Mouse (Mus musculus): ENCODE data around the gene Pgls.

Pgls gene

DNA sequence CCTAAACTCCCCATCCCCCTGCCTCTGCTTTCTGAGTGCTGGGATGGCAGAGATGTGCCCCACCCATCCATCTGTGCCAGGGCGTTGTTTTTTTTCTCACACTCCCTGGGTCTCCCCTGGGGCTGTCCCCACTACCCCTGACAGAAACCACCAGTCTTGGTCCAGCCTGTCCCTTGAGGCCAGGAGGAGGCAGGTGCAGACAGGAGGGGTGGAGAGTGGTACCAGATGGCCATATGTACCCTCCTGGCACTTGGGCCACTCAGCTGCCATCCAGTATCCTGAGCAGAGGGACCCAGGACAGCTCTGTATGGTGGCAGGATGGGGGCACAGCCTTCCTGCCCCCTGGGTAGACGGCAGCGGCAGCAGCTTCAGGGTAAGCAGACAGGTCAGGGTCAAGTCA, 5.5 kb downstream of the Pgls start, which contains the start of gene Fam129c:
TSS of gene Fam129c (plus strand) at position 198 of the 400 bp plus-strand sequence.
- in situ Hi-C loops (cut with MboI; ENCODE audit: low sequenced_read_pairs), result no loop called here

DNA sequence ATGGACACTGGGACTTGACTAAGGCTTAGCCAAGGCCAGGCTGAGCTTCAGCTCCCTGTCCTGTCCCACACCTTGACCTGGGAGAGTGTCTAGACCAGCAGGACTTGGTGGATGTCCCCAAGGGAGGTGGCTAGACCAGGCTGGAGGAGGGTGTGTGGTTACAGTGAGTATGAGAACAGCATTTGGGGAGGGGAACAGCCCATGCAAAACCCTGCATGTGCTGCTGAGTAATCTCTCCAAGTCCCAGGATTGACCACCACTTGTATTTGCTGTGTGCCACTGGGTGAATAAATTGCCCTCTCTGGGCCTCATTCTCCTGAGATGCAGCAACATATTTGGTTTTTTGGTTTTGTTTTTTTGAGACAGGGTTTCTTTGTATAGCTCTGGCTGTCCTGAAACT, 6.4 kb downstream of the Pgls start:
- in situ Hi-C loops (cut with MboI; ENCODE audit: low sequenced_read_pairs), result no loop called here

DNA sequence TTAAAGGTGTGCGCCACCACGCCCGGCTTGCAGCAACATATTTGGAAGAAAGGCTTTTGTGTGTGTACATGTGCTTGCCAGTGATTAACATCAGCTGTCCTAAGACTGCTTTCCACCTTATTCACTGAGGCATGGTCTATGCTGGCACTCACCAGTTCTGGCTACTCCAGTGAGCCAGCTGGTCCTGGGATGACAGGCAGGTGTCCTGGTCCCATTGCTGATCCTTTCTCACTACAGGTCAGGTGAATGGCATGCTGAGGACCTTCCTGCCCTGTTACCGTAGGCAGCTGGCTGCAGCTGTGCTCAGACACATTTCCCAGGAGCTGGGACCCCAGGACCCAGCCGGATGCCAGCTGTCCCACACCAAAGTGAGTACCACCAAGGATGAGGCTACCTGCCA, 6.9 kb downstream of the Pgls start:
- in situ Hi-C loops (cut with MboI; ENCODE audit: low sequenced_read_pairs), result no loop called here

DNA sequence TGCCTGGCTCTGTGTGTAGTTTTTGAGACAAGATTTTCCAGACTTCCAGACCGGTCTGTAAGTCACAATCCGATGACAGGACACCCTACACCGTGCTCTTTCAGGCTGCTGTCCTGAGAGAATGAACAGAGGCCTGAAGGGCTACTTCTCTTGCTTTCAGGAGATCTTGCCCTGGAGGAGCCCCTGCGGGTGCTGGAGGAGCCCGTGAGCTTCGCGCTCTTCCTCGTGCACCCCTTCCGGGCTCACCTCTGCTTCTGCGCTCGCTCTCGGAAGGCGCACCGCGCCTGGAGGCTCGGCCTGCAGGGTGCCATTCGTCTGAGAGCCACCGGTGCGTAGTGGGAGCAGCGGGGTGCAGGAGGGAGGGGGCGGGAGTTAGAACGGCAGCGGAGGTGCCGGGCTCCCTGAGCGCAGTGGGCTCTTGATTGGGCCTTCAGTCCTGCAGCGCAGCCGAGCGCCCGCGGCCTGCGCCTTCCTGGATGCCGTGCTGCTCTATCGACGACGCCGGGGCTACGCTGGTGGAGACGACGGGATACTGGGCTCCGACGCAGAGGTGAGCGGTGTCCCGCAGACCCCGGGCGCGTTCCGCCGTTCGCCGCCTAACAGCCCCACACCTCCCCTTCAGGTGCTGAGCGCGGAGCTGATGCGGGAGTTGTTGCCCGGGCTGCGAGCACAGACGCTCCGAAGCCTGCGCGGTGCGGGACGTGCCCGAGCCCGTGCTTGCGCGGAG, 10.1 kb downstream of the Pgls start:
- in situ Hi-C loops (cut with MboI; ENCODE audit: low sequenced_read_pairs), result no loop called here

DNA sequence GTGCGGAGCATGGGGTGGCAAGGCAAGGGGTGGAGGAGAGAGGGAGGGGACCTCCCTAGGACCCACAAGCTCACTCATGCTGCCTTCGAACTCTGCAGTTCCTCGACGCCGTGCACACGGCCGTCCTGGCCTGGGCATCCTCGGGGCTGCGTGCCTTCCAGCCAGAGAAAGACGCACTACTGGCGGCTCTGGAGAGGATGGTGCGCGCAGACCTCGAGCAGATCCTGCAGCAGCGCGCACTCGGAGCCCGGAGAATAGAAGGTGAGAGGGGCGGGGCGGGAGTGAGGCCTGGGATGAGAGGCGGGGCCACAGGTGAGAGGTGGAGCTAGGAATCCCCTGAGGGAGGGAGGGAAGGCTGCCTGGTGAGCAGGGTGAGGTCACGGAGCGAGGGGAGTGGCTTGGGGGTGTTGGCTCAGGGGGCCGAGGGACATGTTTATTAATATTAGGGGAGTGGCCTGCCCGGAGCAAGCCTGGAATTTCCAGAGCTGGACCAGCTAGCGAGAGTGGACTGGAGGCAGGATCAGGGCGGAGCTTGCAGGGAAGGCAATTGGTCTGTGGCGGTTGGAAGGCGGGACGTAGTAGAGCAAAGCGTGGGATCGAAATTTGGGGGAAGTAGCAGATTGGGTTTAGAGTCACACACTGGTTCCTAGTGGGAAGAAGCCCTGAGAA, 10.8 kb downstream of the Pgls start:
- in situ Hi-C loops (cut with MboI; ENCODE audit: low sequenced_read_pairs), result no loop called here

DNA sequence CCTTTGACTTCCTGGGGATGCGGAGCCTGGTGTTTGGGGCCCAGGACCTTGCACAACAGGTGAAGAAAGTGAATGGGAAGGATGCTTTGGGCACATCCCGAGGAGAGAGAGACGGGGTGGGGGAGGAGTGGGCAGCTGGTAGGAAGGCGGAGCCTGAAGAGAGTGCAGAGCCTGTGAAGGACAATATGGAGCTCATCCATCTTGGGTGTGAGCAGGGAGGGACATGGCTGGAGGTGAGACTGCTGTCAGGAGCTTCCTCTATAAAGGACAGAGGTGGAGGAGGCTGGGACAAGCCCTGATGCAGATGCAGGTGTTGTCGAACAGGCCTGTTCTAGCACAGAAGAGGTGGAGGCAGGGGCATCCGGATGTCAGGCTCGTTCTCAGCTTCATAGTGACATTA, 12.0 kb downstream of the Pgls start:
- in situ Hi-C loops (cut with MboI; ENCODE audit: low sequenced_read_pairs), result no loop called here

DNA sequence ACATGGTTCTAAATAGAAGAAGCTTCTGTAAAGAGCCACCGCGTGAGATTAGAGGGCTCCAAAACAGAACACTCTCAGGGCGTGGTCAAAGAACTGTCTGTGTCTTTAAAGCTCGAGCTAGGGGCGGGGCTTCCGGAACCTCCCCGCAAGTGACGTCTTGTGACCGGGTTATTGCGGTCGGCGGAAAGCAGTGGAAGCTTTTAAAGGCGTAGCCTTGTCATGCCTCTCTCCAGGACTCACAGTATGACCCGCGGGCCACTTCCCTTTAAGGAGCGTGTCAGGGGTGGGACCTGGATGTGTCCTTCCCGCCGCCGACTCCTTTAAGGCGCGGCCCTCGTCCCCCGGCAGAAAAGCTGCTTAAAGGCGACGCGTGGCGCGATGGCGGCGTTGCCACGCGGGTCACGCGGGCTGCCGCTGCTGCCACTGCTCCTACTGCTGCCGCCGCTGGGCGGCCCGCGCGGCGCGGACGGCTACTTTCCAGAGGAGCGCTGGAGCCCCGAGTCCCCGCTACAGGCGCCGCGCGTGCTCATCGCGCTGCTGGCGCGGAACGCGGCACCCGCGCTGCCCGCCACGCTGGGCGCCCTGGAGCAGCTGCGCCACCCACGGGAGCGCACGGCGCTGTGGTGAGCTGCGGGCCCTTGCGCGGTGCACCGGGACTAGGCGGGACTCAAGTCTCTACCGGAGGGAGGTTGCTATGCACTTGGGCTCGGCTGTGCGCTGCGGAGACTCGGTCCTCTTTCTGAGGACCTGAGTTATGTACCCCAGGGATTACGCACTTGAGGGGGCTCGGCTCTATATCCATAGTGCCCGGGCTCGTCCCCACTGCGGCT, 19.1 kb downstream of the Pgls start, which contains the start of gene Colgalt1:
TSS of gene Colgalt1 (plus strand) at position 177 of the 830 bp plus-strand sequence.
- in situ Hi-C loops (cut with MboI; ENCODE audit: low sequenced_read_pairs), result no loop called here

DNA sequence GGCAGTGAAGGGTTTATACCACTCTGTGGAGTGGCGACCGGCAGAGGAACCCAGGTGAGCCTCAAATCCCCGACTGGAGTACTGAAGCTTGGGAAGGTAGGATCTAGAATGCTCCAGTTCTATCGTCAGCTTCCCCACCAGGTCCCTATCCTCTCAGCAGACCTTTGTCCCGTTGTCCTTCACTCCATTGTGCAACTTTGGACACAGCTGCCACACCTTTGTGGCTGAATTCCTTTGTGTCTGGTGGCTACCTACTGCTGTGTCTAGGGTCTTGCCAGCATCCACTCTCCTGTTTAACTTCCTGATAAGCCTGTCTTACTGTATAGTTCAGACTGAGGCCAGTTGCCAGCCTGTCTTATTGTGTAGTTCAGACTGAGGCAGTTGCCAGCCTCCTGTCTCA, 20.2 kb downstream of the Pgls start:
- in situ Hi-C loops (cut with MboI; ENCODE audit: low sequenced_read_pairs), result no loop called here

DNA sequence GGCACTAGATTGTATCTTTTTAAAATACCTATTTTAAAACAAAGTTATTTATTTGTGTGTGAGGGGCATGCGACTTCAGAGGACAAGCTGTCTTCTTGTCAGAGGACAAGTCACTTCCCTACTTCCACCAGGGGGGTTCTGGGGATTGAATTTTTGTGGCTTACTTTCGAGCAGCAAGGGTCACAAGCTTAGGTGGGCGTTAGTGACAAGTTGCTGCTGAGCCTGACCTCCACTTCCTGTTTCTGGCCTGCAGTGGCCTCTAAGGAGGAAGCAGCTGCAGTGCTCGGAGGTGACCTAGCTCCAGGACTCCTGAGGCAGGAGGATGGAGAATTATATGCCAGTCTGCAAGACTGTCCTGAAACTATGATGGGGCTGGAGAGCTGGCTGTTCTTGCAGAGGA, 21.4 kb downstream of the Pgls start:
- in situ Hi-C loops (cut with MboI; ENCODE audit: low sequenced_read_pairs), result no loop called here

DNA sequence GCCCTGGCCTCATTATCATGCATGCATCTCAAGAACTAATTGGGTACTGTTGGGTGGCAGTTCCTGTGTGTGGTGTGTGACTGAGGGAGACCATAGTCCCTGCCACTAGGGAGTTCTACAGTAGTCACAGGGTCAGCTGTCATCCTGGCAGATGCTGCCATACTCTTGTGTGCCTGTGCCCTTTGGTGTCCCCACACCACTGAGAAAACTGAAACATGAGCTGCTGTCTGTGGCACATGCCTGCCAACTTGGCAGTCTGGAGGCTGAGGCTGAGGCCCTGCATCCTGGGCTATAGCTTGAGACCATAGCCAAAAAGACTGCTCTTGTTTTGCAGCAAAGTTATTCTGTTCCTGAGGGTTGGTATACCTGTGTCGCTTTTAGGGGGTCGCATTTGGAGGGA, 27.8 kb downstream of the Pgls start:
- in situ Hi-C loops (cut with MboI; ENCODE audit: low sequenced_read_pairs), result no loop called here

DNA sequence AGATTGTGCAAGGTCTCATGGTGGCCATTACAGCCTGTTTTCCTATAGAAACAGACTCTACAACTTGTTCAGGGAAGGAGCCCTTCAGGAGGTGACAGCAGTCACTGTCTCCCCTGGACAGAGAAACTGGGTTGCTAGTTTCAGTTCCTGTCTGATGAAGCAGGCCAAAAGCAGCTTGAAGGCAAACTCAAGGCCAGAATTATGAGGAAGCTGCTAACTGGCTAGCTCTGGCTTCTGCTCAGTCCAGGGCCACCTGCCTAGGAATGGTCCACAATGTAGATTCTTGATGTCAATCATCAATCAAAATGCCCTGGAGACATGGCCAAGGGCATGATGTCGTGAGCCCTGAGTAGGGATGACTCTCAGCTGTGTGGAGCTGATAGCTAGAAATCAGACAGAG, 33.1 kb downstream of the Pgls start:
- in situ Hi-C loops (cut with MboI; ENCODE audit: low sequenced_read_pairs), result no loop called here

DNA sequence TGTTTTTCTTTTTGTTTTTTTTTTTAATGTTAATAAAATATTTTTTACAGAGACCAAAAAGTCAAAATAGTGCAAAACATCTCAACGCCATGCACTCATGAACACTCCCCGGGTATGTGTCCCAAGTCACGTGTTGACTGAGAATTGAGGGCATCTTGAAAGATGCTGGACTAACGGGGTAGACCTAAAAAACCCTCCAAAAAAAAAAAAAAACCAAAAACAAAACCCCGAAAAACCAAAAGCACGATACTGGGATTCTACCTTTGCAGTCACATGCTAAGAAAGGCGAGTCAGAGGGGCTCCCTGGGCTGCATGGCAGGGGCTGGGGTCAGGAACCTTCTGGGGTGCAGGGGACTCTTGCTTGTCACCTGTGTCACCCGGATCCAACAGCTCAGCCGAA, 34.8 kb downstream of the Pgls start:
- in situ Hi-C loops (cut with MboI; ENCODE audit: low sequenced_read_pairs), result no loop called here

DNA sequence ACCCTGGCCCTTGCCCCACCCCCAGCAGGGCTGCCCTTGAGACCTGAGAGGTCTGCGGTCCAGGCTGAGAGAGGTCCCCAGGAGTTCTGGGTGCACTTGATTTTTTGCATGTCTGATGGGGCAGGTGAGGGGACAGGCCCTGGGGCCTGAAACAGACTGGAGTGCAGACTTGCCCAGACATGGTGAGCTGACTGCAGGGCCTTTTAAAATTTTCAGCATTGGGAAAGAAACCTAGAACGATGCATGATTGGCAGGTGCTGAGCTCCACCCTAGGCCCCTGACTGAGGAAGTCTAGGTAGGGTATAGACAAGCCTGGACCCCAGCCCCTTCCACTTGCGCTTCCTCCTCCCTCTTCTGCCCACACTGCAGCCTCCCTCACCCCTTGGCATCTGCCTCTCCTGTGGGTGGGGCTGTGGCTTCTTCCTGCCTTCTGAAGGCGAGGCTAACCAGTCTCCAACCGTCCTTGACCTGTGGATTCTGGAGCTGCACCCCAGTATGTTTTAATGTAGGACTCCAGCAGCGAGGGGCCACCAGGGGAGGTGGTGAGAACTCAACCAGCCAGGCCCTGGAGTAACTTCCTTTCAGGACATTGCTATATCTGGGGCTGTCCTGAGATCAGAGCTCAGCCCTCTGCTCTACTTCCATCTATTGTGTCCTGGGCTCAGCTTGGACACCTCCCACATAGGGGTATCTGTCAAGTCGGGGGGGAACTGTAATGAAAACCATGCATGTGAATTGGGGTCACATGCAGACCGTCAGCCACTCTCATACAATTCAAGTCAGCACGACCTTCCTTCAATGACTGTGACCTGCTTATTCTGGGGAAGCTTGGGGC, 35.5 kb downstream of the Pgls start:
- in situ Hi-C loops (cut with MboI; ENCODE audit: low sequenced_read_pairs), result no loop called here

DNA sequence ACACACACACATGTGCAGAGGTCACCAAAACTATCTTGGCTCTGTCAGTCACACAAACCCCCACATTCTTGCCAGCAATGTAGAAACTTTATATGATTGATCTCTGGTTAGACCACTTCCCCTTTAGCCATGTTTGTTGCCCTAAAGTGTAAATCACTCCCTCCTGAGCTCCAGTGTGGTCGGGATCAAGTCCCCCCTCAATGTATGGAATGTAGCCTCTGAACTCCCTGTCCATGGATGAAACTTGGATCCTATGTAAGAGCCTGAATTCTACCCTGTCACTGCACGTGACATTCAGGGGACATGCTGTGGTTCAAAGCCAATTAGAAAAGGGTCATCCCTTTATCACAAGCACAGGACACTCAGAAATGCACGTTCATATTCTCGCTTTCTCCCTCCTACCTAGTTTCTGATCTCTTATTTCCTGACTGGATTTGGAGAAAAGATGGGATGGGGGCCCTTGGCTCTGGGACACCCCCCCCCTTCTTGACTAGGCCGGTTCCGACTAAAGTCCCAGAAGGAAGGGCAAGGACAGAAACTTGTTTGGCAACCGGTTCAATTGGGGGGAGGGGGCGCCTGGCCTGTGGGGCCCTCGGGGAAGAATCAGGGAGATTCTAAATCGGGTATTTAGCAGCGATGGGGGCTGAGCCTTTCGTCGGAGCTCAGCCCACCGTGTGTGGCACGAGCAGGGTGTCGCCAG, 36.6 kb downstream of the Pgls start:
- in situ Hi-C loops (cut with MboI; ENCODE audit: low sequenced_read_pairs), result no loop called here

DNA sequence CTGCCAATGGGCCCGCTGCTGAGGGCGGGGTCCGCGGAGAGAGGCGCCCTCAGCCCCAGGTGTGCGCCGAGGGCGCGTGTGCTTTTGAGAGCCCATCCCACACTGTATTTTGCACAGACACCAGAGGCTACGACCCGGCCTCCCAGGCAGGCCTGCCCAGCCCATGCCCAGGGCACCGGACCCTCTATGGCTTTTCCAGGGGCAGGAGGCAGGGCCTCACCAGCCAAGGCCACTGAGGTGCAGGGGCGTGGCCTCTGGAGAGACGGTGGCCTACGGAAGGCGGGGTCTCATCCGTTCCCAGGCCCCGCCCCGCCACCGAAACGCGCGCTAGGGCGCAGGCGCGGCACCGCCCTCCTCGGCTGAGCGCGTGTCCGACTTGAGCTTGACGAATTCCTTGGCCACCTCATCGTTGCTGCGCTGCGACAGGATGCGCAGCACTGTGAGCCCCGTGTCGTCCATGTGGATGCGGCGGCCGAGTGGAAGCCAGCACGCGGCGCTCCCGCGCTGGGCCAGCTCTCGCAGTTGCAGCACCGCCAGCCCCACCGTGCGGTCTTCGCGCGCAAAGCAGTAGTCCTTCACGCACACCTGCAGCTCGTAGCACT, 37.2 kb downstream of the Pgls start:
- in situ Hi-C loops (cut with MboI; ENCODE audit: low sequenced_read_pairs), result no loop called here

DNA sequence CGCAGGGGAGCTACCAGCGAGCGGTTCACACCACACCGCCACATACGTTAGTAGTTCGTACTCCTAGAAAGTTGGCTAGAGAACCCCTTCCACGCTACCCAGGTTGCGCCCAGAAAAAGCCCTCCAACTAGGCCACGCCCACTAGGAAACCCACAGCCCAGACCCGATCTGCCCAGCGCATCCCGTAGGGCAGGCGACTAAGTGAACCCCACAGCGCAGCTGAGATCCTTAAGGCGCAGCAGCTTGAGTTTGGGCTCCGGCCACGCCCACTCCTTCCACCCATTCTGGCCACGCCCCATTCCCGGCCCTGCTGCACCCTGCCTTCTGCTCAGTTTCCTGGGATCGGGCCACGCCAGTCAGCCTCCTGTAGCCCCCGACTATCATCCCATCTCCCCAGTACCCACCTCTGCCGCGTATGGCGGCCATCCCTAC, 37.8 kb downstream of the Pgls start:
- in situ Hi-C loops (cut with MboI; ENCODE audit: low sequenced_read_pairs), result no loop called here

DNA sequence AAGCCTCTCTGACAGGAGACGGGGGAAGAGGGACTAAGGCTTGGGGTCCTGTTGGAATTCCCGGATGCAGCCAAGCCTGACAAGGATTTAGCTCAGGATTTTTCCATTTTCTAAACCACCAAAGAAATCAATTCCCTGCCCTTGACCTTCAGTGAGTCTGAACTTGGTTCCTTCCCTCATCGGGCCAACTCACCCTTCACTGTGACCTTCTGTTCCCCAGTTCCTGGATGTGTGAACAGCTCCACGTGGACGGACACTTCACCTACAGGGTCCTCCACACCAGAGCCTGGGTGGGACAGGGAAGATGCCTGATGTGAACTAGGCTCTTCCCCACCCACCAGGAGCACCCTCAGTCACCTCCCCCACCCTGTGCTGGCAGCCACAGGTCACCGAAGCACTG, 38.8 kb downstream of the Pgls start:
- in situ Hi-C loops (cut with MboI; ENCODE audit: low sequenced_read_pairs), result no loop called here

DNA sequence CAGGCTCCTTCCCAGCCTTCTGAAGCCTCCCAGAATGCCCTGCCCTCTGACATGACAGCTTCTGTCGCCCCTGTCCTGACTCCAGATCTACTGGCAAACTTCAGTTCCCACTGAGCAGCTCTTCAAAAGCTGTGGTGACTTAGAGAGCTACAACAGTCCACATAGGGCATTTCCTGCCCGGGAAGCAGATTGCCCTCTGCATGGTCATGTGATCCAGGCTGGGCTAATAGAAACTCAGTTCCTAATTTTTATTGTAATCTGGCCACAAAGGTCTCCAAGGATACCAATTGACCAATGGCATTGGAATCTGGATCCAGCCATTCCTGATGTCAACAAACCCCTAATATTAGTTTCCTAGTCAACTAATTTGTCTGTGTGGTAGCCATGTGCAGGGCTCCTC, 39.9 kb downstream of the Pgls start:
- in situ Hi-C loops (cut with MboI; ENCODE audit: low sequenced_read_pairs), result no loop called here

DNA sequence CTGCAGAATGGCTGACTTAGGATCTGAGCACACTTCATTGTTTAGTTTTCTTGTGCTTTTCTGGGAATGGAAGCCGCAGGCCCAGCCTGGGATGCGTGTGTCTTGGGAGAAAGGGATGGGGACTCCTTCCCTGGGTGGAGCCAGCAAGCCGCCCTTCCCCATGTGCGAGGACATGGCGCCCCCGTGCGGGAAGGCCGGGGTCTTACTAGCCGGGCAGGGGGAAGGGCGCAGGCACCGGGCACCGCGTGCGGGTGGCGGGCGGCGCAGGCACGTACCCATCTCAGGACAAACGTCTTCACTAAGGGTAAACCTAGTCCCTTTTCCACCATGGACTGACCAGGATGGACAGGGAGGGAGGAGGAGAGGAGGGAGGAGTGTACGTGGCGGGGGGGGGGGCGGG, 41.2 kb downstream of the Pgls start:
- in situ Hi-C loops (cut with MboI; ENCODE audit: low sequenced_read_pairs), result no loop called here

All from CH12F3 (cell line).